Mouse (Mus musculus) olfactory bulb, adult 2 months (tissue): Measurements from ENCODE around the gene Ciita. TPM values are rescaled to one million over a fixed set of nuclear protein-coding genes. Genes with fewer than 3 reads are reported as not detected.

ENCODE experiments used
- H3K27ac ChIP-seq: fragments of 200-500 bp; 2 replicates; pipeline ENCODE4 v1.5.1; 2012; ENCODE audit warnings: low read depth, low read length; ENCODE audit not compliant: insufficient read depth
- H3K4me1 ChIP-seq: fragments of 200-500 bp; 2 replicates; pipeline ENCODE4 v1.6.1; 2012; ENCODE audit warnings: low read length; ENCODE audit not compliant: control insufficient read depth, insufficient read depth
- H3K4me3 ChIP-seq: fragments of 200-500 bp; 2 replicates; pipeline ENCODE4 v1.5.1; 2012; ENCODE audit warnings: mild to moderate bottlenecking, low read depth, low read length, moderate library complexity; ENCODE audit not compliant: insufficient read depth
- CTCF ChIP-seq: fragments of 200-500 bp; IDR thresholded peaks from 2 replicates; pipeline ENCODE4 v1.5.1; 2012; ENCODE audit warnings: low read depth, mild to moderate bottlenecking, low read length, moderate library complexity; ENCODE audit not compliant: insufficient read depth
- POLR2A ChIP-seq: fragments of 200-500 bp; IDR thresholded peaks from 2 replicates; pipeline ENCODE4 v1.6.1; 2012; ENCODE audit warnings: mild to moderate bottlenecking, low read depth, low read length, moderate library complexity; ENCODE audit not compliant: insufficient read depth
- WGBS: fragments of 180-500 bp; shearing (Covaris S2); methylation state at CpG from one replicate; pipeline ENCODE4 v1.1.7; 2018; 5-methylcytosine and 5-hydroxymethylcytosine counted together
- polyA plus RNA-seq: library from polyadenylated mRNA; stranded (reverse); fragments of >200 nt; gene quantifications from 2 replicates; pipeline ENCODE4 v1.2.4, GENCODE M21; 2012; ENCODE audit warnings: low replicate concordance; ENCODE audit not compliant: missing spikeins, insufficient read depth, insufficient read length

Gene Ciita
- polyA plus RNA-seq, 1 experiment: not detected

DNA sequence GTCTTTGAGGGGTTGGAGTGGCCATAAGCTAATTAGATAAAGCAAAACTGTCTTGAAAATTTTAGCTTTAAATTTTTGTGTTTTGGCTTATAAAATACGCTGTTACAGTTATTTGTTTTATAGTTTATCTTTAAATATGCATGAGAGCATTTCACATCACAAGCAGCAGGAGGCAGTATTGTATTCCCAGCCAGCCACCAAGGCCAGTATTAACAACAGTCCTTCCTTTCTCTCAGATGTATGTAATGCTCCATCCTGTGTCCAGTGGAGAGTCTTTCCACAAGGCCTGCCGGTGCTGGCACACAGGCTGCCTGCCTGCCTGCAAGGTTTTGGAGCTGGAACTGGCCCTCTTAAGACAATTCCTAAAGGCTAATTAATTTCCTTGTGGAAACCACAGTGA is 92.0 kb downstream of the Ciita start:
- no peaks in the 10 kb centered on the region for H3K4me1 ChIP-seq
- WGBS: 40% methylated on average over 2 of the region's 2 CpGs
- no peak overlapping the region for H3K27ac ChIP-seq
- no peak for TF ChIP-seq POLR2A
- TF ChIP-seq CTCF: no peak
- no peak overlapping the region for H3K4me3 ChIP-seq

DNA sequence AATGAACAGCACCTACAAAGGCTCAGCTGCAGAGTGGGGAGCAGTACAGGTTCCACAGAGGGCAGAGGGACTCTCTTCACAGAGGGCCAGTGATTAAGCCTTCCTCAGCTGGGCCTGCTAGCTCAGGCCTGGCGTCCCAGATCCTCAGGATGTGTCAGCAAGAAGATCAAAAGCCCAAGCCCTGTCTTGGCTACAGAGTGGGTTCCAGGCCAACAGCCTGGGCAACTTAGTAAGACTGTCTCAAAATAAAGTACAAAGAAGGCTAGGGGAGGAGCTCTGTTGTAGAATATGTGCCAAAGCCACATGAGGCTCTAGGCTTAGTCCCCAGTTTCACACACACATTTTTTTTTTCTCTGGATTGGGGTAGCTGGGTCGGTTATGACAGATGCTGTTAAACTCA is 95.1 kb downstream of the Ciita start:
- H3K27ac ChIP-seq: no peak overlapping the region
- TF ChIP-seq CTCF (no peak), POLR2A (no peak)
- 49% methylated on average over 2 of the region's 2 CpGs for WGBS

DNA sequence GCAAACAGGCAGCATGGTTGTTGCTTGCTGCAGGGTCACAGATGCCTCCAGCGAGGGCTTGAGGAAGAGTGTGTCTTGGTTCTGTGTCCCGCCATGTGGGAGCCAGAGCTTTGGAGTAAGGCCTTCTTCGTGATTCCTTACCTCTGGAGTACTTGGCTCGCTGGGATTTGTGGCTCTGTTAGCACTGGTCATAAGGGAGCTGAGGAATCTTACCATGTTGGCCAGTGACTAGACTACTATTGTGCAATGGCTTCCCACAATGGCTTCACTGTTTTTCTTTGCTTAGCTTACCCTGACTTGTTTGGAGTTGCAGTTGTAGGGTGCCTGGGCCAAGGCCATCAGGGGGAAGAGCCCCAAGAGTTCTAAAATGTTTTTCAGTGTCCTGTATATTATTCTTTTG is 96.1 kb downstream of the Ciita start:
- TF ChIP-seq CTCF: no peak
- no peak for TF ChIP-seq POLR2A
- H3K4me1 ChIP-seq: no peaks in the 10 kb centered on the region
- H3K4me3 ChIP-seq: no peak overlapping the region
- WGBS: 87% methylated on average over 4 of the region's 4 CpGs
- H3K27ac ChIP-seq: no peak overlapping the region

More for the DNA sequence above, 95.1 kb downstream of the Ciita start:
- no peaks in the 10 kb centered on the region for H3K4me1 ChIP-seq
- no peak overlapping the region for H3K4me3 ChIP-seq

DNA sequence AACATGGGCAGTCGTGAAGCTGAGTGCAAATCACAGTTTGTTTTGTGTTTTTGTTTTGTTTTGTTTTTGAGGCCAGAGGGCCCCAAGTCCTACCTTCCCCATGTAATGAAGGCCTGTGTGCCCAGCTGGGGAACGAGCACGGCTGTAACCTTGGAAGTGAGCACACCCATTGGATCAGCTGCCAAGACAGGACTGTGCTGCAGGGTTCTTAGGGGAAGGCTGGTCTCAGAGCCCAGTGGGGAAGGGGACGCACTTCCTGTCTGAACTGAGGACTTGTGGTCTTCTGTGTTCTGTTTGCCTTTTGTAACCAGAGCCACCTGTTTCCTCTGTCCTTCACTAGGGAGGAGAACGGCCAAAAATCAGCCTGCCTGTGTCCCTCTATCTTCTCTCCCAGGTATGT is 97.7 kb downstream of the Ciita start:
- Histone ChIP-seq H3K4me3 (no peak overlapping the region), H3K27ac (no peak overlapping the region), H3K4me1 (no peaks in the 10 kb centered on the region)
- WGBS: 58% methylated on average over 5 of the region's 5 CpGs
- no peak for TF ChIP-seq POLR2A
- TF ChIP-seq CTCF: no peak

Other genes with a start within 250 kb of the Ciita start
- not detected in 2 replicates for gene Emp2, start 166.1 kb upstream of the Ciita start, polyA plus RNA-seq
- gene Tekt5, start 84.6 kb upstream of the Ciita start, polyA plus RNA-seq: not detected in 2 replicates
- gene Nubp1, start 68.1 kb upstream of the Ciita start, polyA plus RNA-seq: not detected in 2 replicates
- gene Tvp23a, start 32.7 kb upstream of the Ciita start, polyA plus RNA-seq: not detected in 2 replicates
- not detected in 2 replicates for gene Dexi, start 63.0 kb downstream of the Ciita start, polyA plus RNA-seq
- gene Clec16a, start 65.3 kb downstream of the Ciita start, polyA plus RNA-seq: 285 and 796 TPM in 2 replicates